Mouse (Mus musculus) stomach, embryonic 15.5 days (tissue): ENCODE measurements around the gene Synj2. TPM values are rescaled to one million over a fixed set of nuclear protein-coding genes. Genes with fewer than 3 reads are reported as not detected.
A peak's percentile ranks its signal among the peaks of the same experiment; 100 is the strongest.

Experiments
- ATAC-seq: fragments of 200-750 bp; cut with Nextera tagmentation; 2 replicates; pipeline ENCODE4 v1.8.0; 2017; ENCODE audit warnings: low read depth, moderate number of reproducible peaks, moderate TSS enrichment; ENCODE audit not compliant: insufficient read depth, low FRiP score
- H3K27ac ChIP-seq: fragments of 300-500 bp; sonication (generic); 2 replicates; pipeline ENCODE4 v1.5.1; 2015; ENCODE audit warnings: mild to moderate bottlenecking, inconsistent platforms
- H3K27me3 ChIP-seq: fragments of 300-500 bp; sonication (generic); replicated peaks from 2 replicates; pipeline ENCODE4 v1.6.1; 2015; ENCODE audit warnings: inconsistent platforms
- H3K36me3 ChIP-seq: fragments of 300-500 bp; sonication (generic); 2 replicates; pipeline ENCODE4 v1.6.1; 2015; ENCODE audit warnings: inconsistent platforms
- H3K4me1 ChIP-seq: fragments of 300-500 bp; sonication (generic); 2 replicates; pipeline ENCODE4 v1.6.1; 2015; ENCODE audit warnings: inconsistent platforms
- H3K4me2 ChIP-seq: fragments of 300-500 bp; sonication (generic); 2 replicates; pipeline ENCODE4 v1.6.1; 2015; ENCODE audit warnings: mild to moderate bottlenecking, inconsistent platforms
- H3K4me3 ChIP-seq: fragments of 300-500 bp; sonication (generic); replicated peaks from 2 replicates; pipeline ENCODE4 v1.5.1; 2015; ENCODE audit warnings: inconsistent platforms
- H3K9ac ChIP-seq: fragments of 300-500 bp; sonication (generic); 2 replicates; pipeline ENCODE4 v1.6.1; 2015; ENCODE audit warnings: inconsistent platforms
- H3K9me3 ChIP-seq: fragments of 300-500 bp; sonication (generic); 2 replicates; pipeline ENCODE4 v1.6.1; 2016; ENCODE audit warnings: inconsistent platforms
- WGBS: fragments of 180-500 bp; shearing (Covaris S2); methylation state at CpG from one replicate; pipeline ENCODE4 v1.1.7; 2015; 5-methylcytosine and 5-hydroxymethylcytosine counted together
- polyA plus RNA-seq: library from polyadenylated mRNA; unstranded; fragments of >200 nt; fragmentation: Nextera tagmentation; extraction: Ambion mirVana; gene quantifications from 2 replicates; pipeline ENCODE4 v1.2.1, GENCODE M21; 2015

Gene Synj2
- polyA plus RNA-seq, 1 experiment from 2014 or later: 5.9 TPM

GRCm38 (mm10) chr17:5936276-5936675 is 4.8 kb upstream of the Synj2 start:
- WGBS: 59% methylated on average over 14 of the region's 14 CpGs
- no peak overlapping the region for H3K9ac ChIP-seq
- no peak overlapping the region for H3K4me3 ChIP-seq
- no peak for ATAC-seq
- no peak overlapping the region for H3K4me2 ChIP-seq
- H3K36me3 ChIP-seq: no peaks in the 10 kb centered on the region
- no peaks in the 10 kb centered on the region for H3K27me3 ChIP-seq
- peaks cover 24% of the 10 kb centered on the region for H3K4me1 ChIP-seq
- no peaks in the 10 kb centered on the region for H3K9me3 ChIP-seq
- no peak overlapping the region for H3K27ac ChIP-seq

GRCm38 (mm10) chr17:5937441-5937840 is 3.6 kb upstream of the Synj2 start:
- WGBS: 54% methylated on average over 2 of the region's 2 CpGs

GRCm38 (mm10) chr17:5939871-5940270 is 1.2 kb upstream of the Synj2 start:
- ATAC-seq: no peak
- Histone ChIP-seq H3K9me3 (no peaks in the 10 kb centered on the region), H3K27ac (0 out of 2 replicates have a peak overlapping the region, but pooled peaks have one; percentile 3), H3K9ac (no peak overlapping the region), H3K27me3 (no peaks in the 10 kb centered on the region), H3K36me3 (no peaks in the 10 kb centered on the region), H3K4me1 (peaks cover 30% of the 10 kb centered on the region), H3K4me2 (0 out of 2 replicates have a peak overlapping the region, but pooled peaks have one; percentile 3), H3K4me3 (no peak overlapping the region)
- 58% methylated on average over 12 of the region's 12 CpGs for WGBS

More at GRCm38 (mm10) chr17:5937441-5937840, 3.6 kb upstream of the Synj2 start:
- H3K27me3 ChIP-seq: no peaks in the 10 kb centered on the region
- ATAC-seq: no peak
- no peak overlapping the region for H3K4me3 ChIP-seq
- no peak overlapping the region for H3K4me2 ChIP-seq
- H3K9ac ChIP-seq: no peak overlapping the region
- H3K27ac ChIP-seq: no peak overlapping the region
- H3K9me3 ChIP-seq: no peaks in the 10 kb centered on the region
- H3K4me1 ChIP-seq: peaks cover 30% of the 10 kb centered on the region
- H3K36me3 ChIP-seq: no peaks in the 10 kb centered on the region

- Histone ChIP-seq H3K36me3 (no peaks in the 10 kb centered on the region), H3K27ac (peak overlapping the region; percentile 44), H3K9me3 (no peaks in the 10 kb centered on the region), H3K4me2 (peak overlapping the region; percentile 88), H3K4me3 (peak overlapping the region; percentile 84), H3K9ac (peak overlapping the region; percentile 39), H3K4me1 (peaks cover 21% of the 10 kb centered on the region), H3K27me3 (no peaks in the 10 kb centered on the region)
- ATAC-seq: peak; percentile 90
- WGBS: under 1% methylated on average over 32 of the region's 38 CpGs
These were observed 288 bp upstream of the Synj2 start for GRCm38 (mm10) chr17:5940792-5941191.

- H3K27me3 ChIP-seq: no peaks in the 10 kb centered on the region
- no peaks in the 10 kb centered on the region for H3K36me3 ChIP-seq
- H3K4me2 ChIP-seq: peak overlapping the region; percentile 89
- peak overlapping the region; percentile 84 for H3K4me3 ChIP-seq
- H3K27ac ChIP-seq: peak overlapping the region; percentile 85; the same call in 1 of the 2 replicates
- WGBS: 47% methylated on average over 3 of the region's 3 CpGs
- no peak for ATAC-seq
- H3K4me1 ChIP-seq: peaks cover 22% of the 10 kb centered on the region; the same call in 1 of the 2 replicates
- H3K9me3 ChIP-seq: no peaks in the 10 kb centered on the region
- H3K9ac ChIP-seq: no peak overlapping the region
These were observed 1.1 kb downstream of the Synj2 start for GRCm38 (mm10) chr17:5942156-5942555.

- Histone ChIP-seq H3K9me3 (no peaks in the 10 kb centered on the region), H3K9ac (no peak overlapping the region), H3K27me3 (no peaks in the 10 kb centered on the region), H3K27ac (no peak overlapping the region), H3K36me3 (no peaks in the 10 kb centered on the region), H3K4me2 (no peak overlapping the region), H3K4me3 (no peak overlapping the region), H3K4me1 (peaks cover 24% of the 10 kb centered on the region; the same call in 1 of the 2 replicates)
- no peak for ATAC-seq
- 66% methylated on average over 1 of the region's 1 CpGs for WGBS
These were observed 2.0 kb downstream of the Synj2 start for GRCm38 (mm10) chr17:5943053-5943452.

GRCm38 (mm10) chr17:5947039-5947438 is 6.0 kb downstream of the Synj2 start:
- H3K36me3 ChIP-seq: no peaks in the 10 kb centered on the region
- no peak overlapping the region for H3K9ac ChIP-seq
- no peak overlapping the region for H3K27ac ChIP-seq
- H3K4me1 ChIP-seq: 0 out of 2 replicates have a peak, but pooled peaks cover 9% of the 10 kb centered on the region
- 60% methylated on average over 3 of the region's 3 CpGs for WGBS
- no peak for ATAC-seq
- no peak overlapping the region for H3K4me3 ChIP-seq
- H3K9me3 ChIP-seq: no peaks in the 10 kb centered on the region
- H3K4me2 ChIP-seq: no peak overlapping the region
- no peaks in the 10 kb centered on the region for H3K27me3 ChIP-seq

- ATAC-seq: no peak
- WGBS: 67% methylated on average over 4 of the region's 4 CpGs
- Histone ChIP-seq H3K4me3 (no peak overlapping the region), H3K36me3 (no peaks in the 10 kb centered on the region), H3K4me2 (no peak overlapping the region), H3K4me1 (peaks cover 5% of the 10 kb centered on the region), H3K9me3 (no peaks in the 10 kb centered on the region), H3K27ac (no peak overlapping the region), H3K27me3 (no peaks in the 10 kb centered on the region), H3K9ac (no peak overlapping the region)
These were observed 11.4 kb downstream of the Synj2 start for GRCm38 (mm10) chr17:5952455-5952854.

GRCm38 (mm10) chr17:5956350-5957000 is 15.4 kb downstream of the Synj2 start:
- ATAC-seq: peak; percentile 65
- 64% methylated on average over 2 of the region's 2 CpGs for WGBS
- H3K4me3 ChIP-seq: no peak overlapping the region
- peaks cover 33% of the 10 kb centered on the region for H3K4me1 ChIP-seq
- no peaks in the 10 kb centered on the region for H3K36me3 ChIP-seq
- H3K4me2 ChIP-seq: no peak overlapping the region
- H3K9me3 ChIP-seq: no peaks in the 10 kb centered on the region
- H3K9ac ChIP-seq: no peak overlapping the region
- no peaks in the 10 kb centered on the region for H3K27me3 ChIP-seq
- H3K27ac ChIP-seq: peak overlapping the region; percentile 82

GRCm38 (mm10) chr17:5957097-5957496 is 16.0 kb downstream of the Synj2 start:
- Histone ChIP-seq H3K9ac (no peak overlapping the region), H3K27me3 (no peaks in the 10 kb centered on the region), H3K4me2 (no peak overlapping the region), H3K9me3 (no peaks in the 10 kb centered on the region), H3K36me3 (no peaks in the 10 kb centered on the region), H3K4me1 (peaks cover 33% of the 10 kb centered on the region), H3K4me3 (no peak overlapping the region), H3K27ac (peak overlapping the region; percentile 82)
- no peak for ATAC-seq
- 35% methylated on average over 3 of the region's 3 CpGs for WGBS

GRCm38 (mm10) chr17:5958229-5958628 is 17.1 kb downstream of the Synj2 start:
- WGBS: 89% methylated on average over 5 of the region's 5 CpGs
- H3K4me3 ChIP-seq: no peak overlapping the region
- no peaks in the 10 kb centered on the region for H3K36me3 ChIP-seq
- H3K4me1 ChIP-seq: peaks cover 33% of the 10 kb centered on the region
- no peak overlapping the region for H3K9ac ChIP-seq
- peak overlapping the region; percentile 84 for H3K27ac ChIP-seq
- H3K9me3 ChIP-seq: no peaks in the 10 kb centered on the region
- H3K4me2 ChIP-seq: peak overlapping the region; percentile 42
- H3K27me3 ChIP-seq: no peaks in the 10 kb centered on the region
- no peak for ATAC-seq

- Histone ChIP-seq H3K4me2 (peak overlapping the region; percentile 42), H3K4me3 (peak overlapping the region; percentile 4; the same call in 1 of the 2 replicates), H3K9ac (no peak overlapping the region), H3K36me3 (no peaks in the 10 kb centered on the region), H3K9me3 (no peaks in the 10 kb centered on the region), H3K27me3 (no peaks in the 10 kb centered on the region), H3K27ac (peak overlapping the region; percentile 84), H3K4me1 (peaks cover 35% of the 10 kb centered on the region)
- 77% methylated on average over 10 of the region's 10 CpGs for WGBS
- no peak for ATAC-seq
These were observed 17.6 kb downstream of the Synj2 start for GRCm38 (mm10) chr17:5958636-5959035.
